ENCODE assay signal across 10 mouse cellular contexts in the genomic region with DNA sequence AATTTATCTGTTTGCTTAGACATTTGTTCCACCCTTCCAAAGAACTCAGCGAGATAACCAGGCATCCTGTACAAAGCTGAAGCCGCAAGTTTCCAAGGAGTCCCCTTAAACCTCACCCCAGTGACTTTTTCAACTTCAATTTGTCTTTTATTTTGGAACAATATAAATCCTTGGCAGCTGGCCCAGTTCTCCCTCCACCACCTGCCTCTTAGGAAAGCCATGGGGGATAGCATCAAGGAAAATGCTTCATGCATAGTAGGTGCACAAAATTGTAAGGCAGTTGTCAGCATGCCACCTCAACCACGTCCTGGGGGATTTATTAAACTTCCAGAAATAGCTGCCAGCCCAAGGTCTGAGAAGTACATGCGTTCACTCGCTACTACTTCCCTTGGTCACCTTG.
DNase-seq lines count a peak whose midpoint lies in the region; ATAC-seq and TF ChIP-seq lines count a peak whose summit lies in the region.
"Had no signal": no experiment of that assay in that cellular context is flagged by ENCODE, and none has a peak within 500 bp of the region (broad histone marks: within the 10 kb centered on the region; RNA-seq: fewer than 3 reads in every experiment).

No protein-coding gene starts in this region.

- TF ChIP-seq CTCF in heart, postnatal 0 days (IDR thresholded peaks at IDR 0.05; ENCODE audit: low read depth), result no peak

- TF ChIP-seq EP300 in heart, postnatal 0 days (IDR thresholded peaks at IDR 0.05; ENCODE audit: low read depth), result no peak

- H3K36me3 ChIP-seq in heart, postnatal 0 days (replicated peaks; ENCODE audit: control insufficient read depth, insufficient read depth, low read length), result no peaks in the 10 kb centered on the region
- no peaks in the 10 kb centered on the region for H3K36me3 ChIP-seq in embryonic facial prominence, embryonic 10.5 days (replicated peaks)
- no peaks in the 10 kb centered on the region for H3K36me3 ChIP-seq in forebrain, embryonic 15.5 days
- H3K36me3 ChIP-seq in midbrain, embryonic 11.5 days (ENCODE audit: control insufficient read depth, insufficient read depth, low read length), result no peaks in the 10 kb centered on the region

- no peak overlapping the region for H3K9ac ChIP-seq in heart, postnatal 0 days (replicated peaks; ENCODE audit: low read depth, low read length)
- H3K9ac ChIP-seq in forebrain, embryonic 15.5 days (replicated peaks), result no peak overlapping the region
- no peak overlapping the region for H3K9ac ChIP-seq in midbrain, embryonic 11.5 days (ENCODE audit: low read length)

- no peaks in the 10 kb centered on the region for H3K27me3 ChIP-seq in heart, postnatal 0 days (ENCODE audit: control insufficient read depth, insufficient read depth, low read length)
- no peaks in the 10 kb centered on the region for H3K27me3 ChIP-seq in embryonic facial prominence, embryonic 10.5 days (replicated peaks; ENCODE audit: low read depth, poor library complexity, severe bottlenecking)
- H3K27me3 ChIP-seq in forebrain, embryonic 15.5 days, result no peaks in the 10 kb centered on the region
- H3K27me3 ChIP-seq in midbrain, embryonic 11.5 days (ENCODE audit: control insufficient read depth, insufficient read depth, low read length), result no peaks in the 10 kb centered on the region

- no peak for ATAC-seq in heart, postnatal 0 days (ENCODE audit: insufficient read depth, low read depth)
- no peak for ATAC-seq in forebrain, embryonic 15.5 days (replicated peaks)
- 0 out of 2 replicates have a peak, but pooled peaks have one; percentile 14 for ATAC-seq in midbrain, embryonic 11.5 days (ENCODE audit: low FRiP score)

- H3K4me1 ChIP-seq in heart, postnatal 0 days (ENCODE audit: control insufficient read depth, insufficient read depth), result no peaks in the 10 kb centered on the region
- H3K4me1 ChIP-seq in embryonic facial prominence, embryonic 10.5 days, result peaks cover 53% of the 10 kb centered on the region
- H3K4me1 ChIP-seq in forebrain, embryonic 15.5 days, result peaks cover 46% of the 10 kb centered on the region
- peaks cover 13% of the 10 kb centered on the region; the same call in 1 of the 2 replicates for H3K4me1 ChIP-seq in midbrain, embryonic 11.5 days (ENCODE audit: control insufficient read depth, insufficient read depth, low read length)

- H3K4me2 ChIP-seq in heart, postnatal 0 days (ENCODE audit: low read depth, low read length), result no peak overlapping the region
- H3K4me2 ChIP-seq in forebrain, embryonic 15.5 days (replicated peaks), result 0 out of 2 replicates have a peak overlapping the region, but pooled peaks have one; percentile 6
- H3K4me2 ChIP-seq in midbrain, embryonic 11.5 days, result 0 out of 2 replicates have a peak overlapping the region, but pooled peaks have one; percentile 4

- H3K27ac ChIP-seq in heart, postnatal 0 days (ENCODE audit: low read depth), result no peak overlapping the region
- peak overlapping the region; percentile 66 for H3K27ac ChIP-seq in embryonic facial prominence, embryonic 10.5 days (replicated peaks)
- peak overlapping the region; percentile 65 for H3K27ac ChIP-seq in forebrain, embryonic 15.5 days (replicated peaks)
- peak overlapping the region; percentile 15; the same call in 1 of the 2 replicates for H3K27ac ChIP-seq in midbrain, embryonic 11.5 days (ENCODE audit: low read depth, low read length)

- H3K4me3 ChIP-seq in heart, postnatal 0 days (ENCODE audit: low read depth, low read length), result no peak overlapping the region
- no peak overlapping the region for H3K4me3 ChIP-seq in embryonic facial prominence, embryonic 10.5 days
- H3K4me3 ChIP-seq in forebrain, embryonic 15.5 days, result no peak overlapping the region
- H3K4me3 ChIP-seq in midbrain, embryonic 11.5 days (ENCODE audit: low read depth, low read length), result no peak overlapping the region

- WGBS in heart, postnatal 0 days, result 26% methylated on average over 5 of the region's 5 CpGs
- WGBS in embryonic facial prominence, embryonic 10.5 days, result 43% methylated on average over 5 of the region's 5 CpGs
- 19% methylated on average over 5 of the region's 5 CpGs for WGBS in forebrain, embryonic 15.5 days
- 48% methylated on average over 5 of the region's 5 CpGs for WGBS in midbrain, embryonic 11.5 days

- no peaks in the 10 kb centered on the region for H3K9me3 ChIP-seq in heart, postnatal 0 days (replicated peaks; ENCODE audit: control insufficient read depth, low read length)
- H3K9me3 ChIP-seq in embryonic facial prominence, embryonic 10.5 days, result peaks cover 4% of the 10 kb centered on the region; the same call in 1 of the 2 replicates
- H3K9me3 ChIP-seq in forebrain, embryonic 15.5 days, result no peaks in the 10 kb centered on the region
- H3K9me3 ChIP-seq in midbrain, embryonic 11.5 days (ENCODE audit: control insufficient read depth, low read length), result no peaks in the 10 kb centered on the region

- DNase-seq in heart, postnatal 0 days (ENCODE audit: low spot score), result peak; percentile 26
- no peak for DNase-seq in heart, adult 9 months (ENCODE audit: low spot score in 2 of 2)
- DNase-seq in embryonic facial prominence, embryonic 10.5 days (ENCODE audit: low spot score), result no peak
- no peak for DNase-seq in midbrain, embryonic 11.5 days (ENCODE audit: low spot score, missing footprints)
- no peak for DNase-seq in spleen, adult 12 weeks (ENCODE audit: low spot score)
- no peak for DNase-seq in thymus, postnatal 0 days (ENCODE audit: low spot score)
- no peak for DNase-seq in ovary, adult 18-20 months (ENCODE audit: low spot score)
- DNase-seq: heart, postnatal 14 days; layer of hippocampus, adult 9-11 months had no signal
